ENCODE assay signal across 8 mouse cellular contexts in genomic region chr3:87910573-87911141, GRCm38 (mm10). TPM values are rescaled to one million over a fixed set of nuclear protein-coding genes. Genes with fewer than 3 reads are reported as not detected.
DNase-seq lines count a peak whose midpoint lies in the region; ATAC-seq and TF ChIP-seq lines count a peak whose summit lies in the region.

No protein-coding gene starts in this region.

- H3K36me3 ChIP-seq in E14TG2a.4 (ENCODE audit: insufficient read depth, low read length): peaks cover 51% of the 10 kb centered on the region
- H3K36me3 ChIP-seq in heart, embryonic 16.5 days (ENCODE audit: control insufficient read depth, insufficient read depth): peaks cover 23% of the 10 kb centered on the region
- H3K36me3 ChIP-seq in lung, embryonic 16.5 days (ENCODE audit: control insufficient read depth, insufficient read depth, low read length): peaks cover 21% of the 10 kb centered on the region; the same call in 1 of the 2 replicates

- ATAC-seq in erythroblast, adult 5-6 weeks (replicated peaks; ENCODE audit: low FRiP score, poor library complexity, severe bottlenecking): 0 out of 2 replicates have a peak, but pooled peaks have one; percentile 41
- ATAC-seq in heart, embryonic 16.5 days (replicated peaks; ENCODE audit: extremely low read depth, insufficient read depth, low FRiP score): peak; percentile 13; the same call in 1 of the 2 replicates
- ATAC-seq in lung, embryonic 16.5 days (ENCODE audit: low read depth): peak; percentile 29

- 10% methylated on average over 12 of the region's 12 CpGs for WGBS in heart, embryonic 16.5 days
- WGBS in lung, embryonic 16.5 days: 8% methylated on average over 12 of the region's 12 CpGs

- peak overlapping the region; percentile 73 for H3K4me2 ChIP-seq in heart, embryonic 16.5 days (ENCODE audit: low read depth, low read length)
- H3K4me2 ChIP-seq in lung, embryonic 16.5 days (ENCODE audit: low read depth, low read length): peak overlapping the region; percentile 49

- peak; percentile 82 to 92 for DNase-seq in adrenal gland, postnatal 36 days
- peak; percentile 92 for DNase-seq in kidney, postnatal 14 days
- DNase-seq in ovary, postnatal 10 days (ENCODE audit: low spot score): peak; percentile 35
- peak; percentile 91 to 94 for DNase-seq in urinary bladder, postnatal 4 days (ENCODE audit: low spot score in 2 of 2)

- peak overlapping the region; percentile 96 for H3K4me3 ChIP-seq in E14TG2a.4 (replicated peaks; ENCODE audit: low read length)
- H3K4me3 ChIP-seq in heart, embryonic 16.5 days (ENCODE audit: low read length): peak overlapping the region; percentile 54
- H3K4me3 ChIP-seq in lung, embryonic 16.5 days (ENCODE audit: low read length): peak overlapping the region; percentile 45

- H3K27ac ChIP-seq in heart, embryonic 16.5 days (ENCODE audit: low read length): peak overlapping the region; percentile 86
- H3K27ac ChIP-seq in lung, embryonic 16.5 days (ENCODE audit: low read length): peak overlapping the region; percentile 98

- TF ChIP-seq CTCF in E14TG2a.4 (conservative IDR thresholded peaks at IDR 0.05; ENCODE audit: low read length): no peak

- H3K27me3 ChIP-seq in E14TG2a.4 (ENCODE audit: insufficient read depth, low read length): no peaks in the 10 kb centered on the region
- no peaks in the 10 kb centered on the region for H3K27me3 ChIP-seq in heart, embryonic 16.5 days (ENCODE audit: control insufficient read depth, insufficient read depth, low read length)
- no peaks in the 10 kb centered on the region for H3K27me3 ChIP-seq in lung, embryonic 16.5 days (ENCODE audit: control insufficient read depth, insufficient read depth, low read depth, low read length)

- H3K9me3 ChIP-seq in E14TG2a.4 (ENCODE audit: low read length): no peaks in the 10 kb centered on the region
- no peaks in the 10 kb centered on the region for H3K9me3 ChIP-seq in heart, embryonic 16.5 days (replicated peaks; ENCODE audit: control insufficient read depth, low read length)
- no peaks in the 10 kb centered on the region for H3K9me3 ChIP-seq in lung, embryonic 16.5 days (ENCODE audit: control insufficient read depth, low read length)

- H3K9ac ChIP-seq in heart, embryonic 16.5 days (ENCODE audit: low read length): peak overlapping the region; percentile 65
- peak overlapping the region; percentile 41 for H3K9ac ChIP-seq in lung, embryonic 16.5 days (ENCODE audit: low read length)

- H3K4me1 ChIP-seq in E14TG2a.4 (replicated peaks; ENCODE audit: low read depth, low read length): peaks cover 72% of the 10 kb centered on the region
- peaks cover 32% of the 10 kb centered on the region for H3K4me1 ChIP-seq in heart, embryonic 16.5 days (ENCODE audit: control insufficient read depth, insufficient read depth, low read length)
- H3K4me1 ChIP-seq in lung, embryonic 16.5 days (replicated peaks; ENCODE audit: control insufficient read depth, insufficient read depth, low read length): peaks cover 35% of the 10 kb centered on the region

RNA-seq across cellular contexts. Expression of gene Hdgf, which starts 4.5 kb away (rescaled TPM):
- total RNA-seq in adrenal gland, postnatal 36 days (2021): 100 to 1,000 TPM; 187 TPM
- 99.5 and 116 TPM in 2 replicates for total RNA-seq in erythroblast, adult 5-6 weeks (2015; ENCODE audit: low replicate concordance)
- 131 and 168 TPM in 2 replicates for total RNA-seq in erythroblast, adult 5-6 weeks (2017; ENCODE audit: low replicate concordance)
- 74.3 and 134 TPM in 2 replicates for polyA plus RNA-seq in heart, embryonic 16.5 days (2015; fragmentation: Nextera tagmentation; extraction: Ambion mirVana)
- 81.3 and 86.3 TPM in 2 replicates for polyA plus RNA-seq in lung, embryonic 16.5 days (2015; fragmentation: Nextera tagmentation; extraction: Ambion mirVana)

RNA-seq across cellular contexts. Expression of gene Mrpl24, which starts 8.6 kb away (rescaled TPM):
- 100 to 1,000 TPM; 116 to 130 TPM for total RNA-seq in adrenal gland, postnatal 36 days (2021)
- 24.0 and 39.1 TPM in 2 replicates for total RNA-seq in erythroblast, adult 5-6 weeks (2015; ENCODE audit: low replicate concordance)
- total RNA-seq in erythroblast, adult 5-6 weeks (2017; ENCODE audit: low replicate concordance): 16.0 and 23.0 TPM in 2 replicates
- 66.1 and 68.4 TPM in 2 replicates for polyA plus RNA-seq in heart, embryonic 16.5 days (2015; fragmentation: Nextera tagmentation; extraction: Ambion mirVana)
- 77.5 and 79.3 TPM in 2 replicates for polyA plus RNA-seq in lung, embryonic 16.5 days (2015; fragmentation: Nextera tagmentation; extraction: Ambion mirVana)

RNA-seq across cellular contexts. Expression of gene Isg20l2, which starts 19.5 kb away (rescaled TPM):
- 10 to 100 TPM; 20.7 to 22.0 TPM for total RNA-seq in adrenal gland, postnatal 36 days (2021)
- total RNA-seq in erythroblast, adult 5-6 weeks (2015; ENCODE audit: low replicate concordance): 8.6 and 10.7 TPM in 2 replicates
- total RNA-seq in erythroblast, adult 5-6 weeks (2017; ENCODE audit: low replicate concordance): 5.6 and 11.6 TPM in 2 replicates
- polyA plus RNA-seq in heart, embryonic 16.5 days (2015; fragmentation: Nextera tagmentation; extraction: Ambion mirVana): 29.2 and 29.4 TPM in 2 replicates
- 50.3 and 54.8 TPM in 2 replicates for polyA plus RNA-seq in lung, embryonic 16.5 days (2015; fragmentation: Nextera tagmentation; extraction: Ambion mirVana)

RNA-seq across cellular contexts. Expression of gene Rrnad1, which starts 19.9 kb away (rescaled TPM):
- total RNA-seq in adrenal gland, postnatal 36 days (2021): 10 to 100 TPM; 14.3 to 16.1 TPM
- 0.58 and 1.7 TPM in 2 replicates for total RNA-seq in erythroblast, adult 5-6 weeks (2015; ENCODE audit: low replicate concordance)
- 2.4 and 3.2 TPM in 2 replicates for total RNA-seq in erythroblast, adult 5-6 weeks (2017; ENCODE audit: low replicate concordance)
- polyA plus RNA-seq in heart, embryonic 16.5 days (2015; fragmentation: Nextera tagmentation; extraction: Ambion mirVana): 14.0 and 15.1 TPM in 2 replicates
- 20.2 and 20.6 TPM in 2 replicates for polyA plus RNA-seq in lung, embryonic 16.5 days (2015; fragmentation: Nextera tagmentation; extraction: Ambion mirVana)

RNA-seq across cellular contexts. Expression of gene Prcc, which starts 25.2 kb away (rescaled TPM):
- 10 to 100 TPM; 49.2 to 57.4 TPM for total RNA-seq in adrenal gland, postnatal 36 days (2021)
- total RNA-seq in erythroblast, adult 5-6 weeks (2015; ENCODE audit: low replicate concordance): 13.2 and 14.8 TPM in 2 replicates
- 17.4 and 17.8 TPM in 2 replicates for total RNA-seq in erythroblast, adult 5-6 weeks (2017; ENCODE audit: low replicate concordance)
- 10.6 and 12.1 TPM in 2 replicates for polyA plus RNA-seq in heart, embryonic 16.5 days (2015; fragmentation: Nextera tagmentation; extraction: Ambion mirVana)
- polyA plus RNA-seq in lung, embryonic 16.5 days (2015; fragmentation: Nextera tagmentation; extraction: Ambion mirVana): 8.3 and 11.7 TPM in 2 replicates

Comparison
In these comparisons a context has a peak if more than half of its experiments do, and no peak if none do; other contexts are left out.
1. Peak in every context shown above with its lines: DNase-seq, ATAC-seq, H3K4me3 ChIP-seq and H3K27ac ChIP-seq.
2. H3K4me3 ChIP-seq: peak in every context shown above with its lines; median percentile 96 in E14TG2a.4; 54 in heart, embryonic 16.5 days; 45 in lung, embryonic 16.5 days.
3. DNase-seq: peak in every context shown above with its lines; median percentile 92 in urinary bladder, postnatal 4 days; 92 in kidney, postnatal 14 days; 87 in adrenal gland, postnatal 36 days; 35 in ovary, postnatal 10 days.